Mouse (Mus musculus): Measurements from ENCODE around the gene Nmt2. TPM values are rescaled to one million over a fixed set of nuclear protein-coding genes. Genes with fewer than 3 reads are reported as not detected.

Gene Nmt2
- 32.1 and 36.3 TPM in 2 replicates for polyA plus RNA-seq (2015; fragmentation: Nextera tagmentation; extraction: Ambion mirVana)

GRCm38 (mm10) chr2:3283602-3284472 is at the start of gene Nmt2:
TSS of gene Nmt2 (plus strand) at chr2:3284212.
- Histone ChIP-seq H3K4me1 (peaks cover 25% of the 10 kb centered on the region), H3K36me3 (no peaks in the 10 kb centered on the region), H3K9me3 (no peaks in the 10 kb centered on the region), H3K27me3 (replicated peaks) (no peaks in the 10 kb centered on the region), H3K4me3 (peak within 1 kb of the TSS; percentile 92), H3K9ac (peak within 1 kb of the TSS; percentile 95), H3K4me2 (peak within 1 kb of the TSS; percentile 79), H3K27ac (replicated peaks) (peak within 1 kb of the TSS; percentile 92)
- under 1% methylated on average over 82 of the region's 88 CpGs for WGBS
- peak; percentile 98 for ATAC-seq (ENCODE audit: extremely low read depth, insufficient number of reproducible peaks, low FRiP score, low TSS enrichment)

DNA sequence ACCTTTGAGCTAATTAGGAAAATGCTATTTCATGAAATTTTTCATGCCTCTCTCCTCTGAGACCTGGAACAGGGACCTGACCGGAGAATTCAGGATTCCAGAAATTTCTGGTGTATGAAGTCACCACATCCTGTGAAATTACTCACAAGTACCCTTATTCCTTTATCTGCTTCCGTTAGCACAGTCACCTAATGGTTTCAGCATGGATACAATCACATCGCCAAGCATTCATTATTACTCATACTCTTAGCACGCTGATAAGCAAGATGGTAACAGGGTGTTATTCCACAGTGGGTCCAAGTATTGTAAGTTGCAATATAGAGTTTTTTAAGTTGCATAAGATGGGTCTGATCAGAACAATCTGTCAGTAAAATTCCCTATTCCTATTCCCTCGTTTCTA is 44.8 kb upstream of the Nmt2 start:
- peaks cover 9% of the 10 kb centered on the region for H3K4me1 ChIP-seq
- ATAC-seq (ENCODE audit: extremely low read depth, insufficient number of reproducible peaks, low FRiP score, low TSS enrichment): no peak
- no peak overlapping the region for H3K4me3 ChIP-seq
- H3K9me3 ChIP-seq: no peaks in the 10 kb centered on the region
- no peak overlapping the region for H3K9ac ChIP-seq
- H3K4me2 ChIP-seq: no peak overlapping the region
- no peaks in the 10 kb centered on the region for H3K36me3 ChIP-seq
- 0 out of 2 replicates have a peak overlapping the region, but pooled peaks have one; percentile 32 for H3K27ac ChIP-seq (replicated peaks)
- WGBS: 36% methylated on average over 5 of the region's 5 CpGs
- no peaks in the 10 kb centered on the region for H3K27me3 ChIP-seq (replicated peaks)

DNA sequence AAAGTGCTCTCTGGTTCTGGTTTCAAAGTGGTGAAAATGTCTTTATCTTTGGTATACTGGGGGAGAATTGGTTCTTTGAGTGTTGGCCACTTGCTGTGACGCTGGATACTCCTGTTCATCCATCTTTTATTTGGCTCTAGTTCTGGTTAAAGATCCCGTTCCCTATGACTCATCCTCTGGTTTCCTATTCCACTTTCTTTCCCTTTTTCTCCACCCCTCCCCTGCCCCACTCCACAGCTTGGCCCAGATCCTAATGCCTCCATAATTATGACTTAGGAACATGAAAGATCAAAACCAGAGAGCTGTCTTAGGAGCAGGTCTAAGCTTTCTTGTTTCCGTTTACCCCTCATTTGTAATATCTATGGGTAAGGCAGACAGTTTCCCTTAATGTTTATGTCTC is 39.8 kb upstream of the Nmt2 start:
- Histone ChIP-seq H3K9me3 (no peaks in the 10 kb centered on the region), H3K4me3 (no peak overlapping the region)
- WGBS: 47% methylated on average over 3 of the region's 3 CpGs

GRCm38 (mm10) chr2:3251309-3251708 is 32.7 kb upstream of the Nmt2 start:
- ATAC-seq (ENCODE audit: extremely low read depth, insufficient number of reproducible peaks, low FRiP score, low TSS enrichment): no peak
- WGBS: 67% methylated on average over 2 of the region's 2 CpGs
- Histone ChIP-seq H3K36me3 (no peaks in the 10 kb centered on the region), H3K4me1 (no peaks in the 10 kb centered on the region), H3K27me3 (replicated peaks) (no peaks in the 10 kb centered on the region), H3K4me3 (no peak overlapping the region), H3K27ac (replicated peaks) (no peak overlapping the region), H3K9me3 (no peaks in the 10 kb centered on the region), H3K4me2 (no peak overlapping the region), H3K9ac (no peak overlapping the region)

More for the DNA sequence above, 39.8 kb upstream of the Nmt2 start:
- Histone ChIP-seq H3K9ac (no peak overlapping the region), H3K4me2 (no peak overlapping the region), H3K27ac (replicated peaks) (no peak overlapping the region), H3K27me3 (replicated peaks) (no peaks in the 10 kb centered on the region), H3K36me3 (no peaks in the 10 kb centered on the region), H3K4me1 (peaks cover 6% of the 10 kb centered on the region)
- ATAC-seq (ENCODE audit: extremely low read depth, insufficient number of reproducible peaks, low FRiP score, low TSS enrichment): no peak

GRCm38 (mm10) chr2:3266466-3266865 is 17.5 kb upstream of the Nmt2 start:
- H3K4me1 ChIP-seq: peaks cover 9% of the 10 kb centered on the region; the same call in 1 of the 2 replicates
- H3K36me3 ChIP-seq: no peaks in the 10 kb centered on the region
- no peaks in the 10 kb centered on the region for H3K9me3 ChIP-seq
- no peak overlapping the region for H3K9ac ChIP-seq
- H3K27me3 ChIP-seq (replicated peaks): no peaks in the 10 kb centered on the region
- WGBS: 60% methylated on average over 3 of the region's 3 CpGs
- H3K27ac ChIP-seq (replicated peaks): no peak overlapping the region
- no peak for ATAC-seq (ENCODE audit: extremely low read depth, insufficient number of reproducible peaks, low FRiP score, low TSS enrichment)
- no peak overlapping the region for H3K4me3 ChIP-seq
- no peak overlapping the region for H3K4me2 ChIP-seq

DNA sequence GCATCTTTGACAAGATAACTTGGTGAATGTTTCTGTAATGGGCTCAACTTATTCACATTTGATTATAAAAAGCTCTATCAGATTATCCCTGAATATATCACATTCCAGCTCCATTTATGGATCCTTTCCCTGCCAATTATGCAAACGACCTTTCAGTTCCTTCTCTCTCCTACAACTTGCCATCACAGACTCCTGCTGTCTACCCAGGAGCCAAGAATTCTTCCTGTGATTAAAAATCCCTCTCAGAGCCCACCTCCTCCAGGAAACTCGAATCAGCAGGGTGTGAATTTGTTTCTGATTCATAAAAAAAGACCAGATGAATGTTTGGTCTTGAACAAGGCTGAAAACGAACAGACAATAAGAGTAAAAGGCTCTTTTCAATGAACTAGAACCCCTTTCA is 16.1 kb upstream of the Nmt2 start:
- no peak overlapping the region for H3K4me3 ChIP-seq
- H3K36me3 ChIP-seq: no peaks in the 10 kb centered on the region
- no peak for ATAC-seq (ENCODE audit: extremely low read depth, insufficient number of reproducible peaks, low FRiP score, low TSS enrichment)
- H3K4me2 ChIP-seq: no peak overlapping the region
- no peak overlapping the region for H3K9ac ChIP-seq
- no peaks in the 10 kb centered on the region for H3K9me3 ChIP-seq
- 34% methylated on average over 3 of the region's 3 CpGs for WGBS
- peaks cover 12% of the 10 kb centered on the region; the same call in 1 of the 2 replicates for H3K4me1 ChIP-seq
- no peak overlapping the region for H3K27ac ChIP-seq (replicated peaks)
- no peaks in the 10 kb centered on the region for H3K27me3 ChIP-seq (replicated peaks)

DNA sequence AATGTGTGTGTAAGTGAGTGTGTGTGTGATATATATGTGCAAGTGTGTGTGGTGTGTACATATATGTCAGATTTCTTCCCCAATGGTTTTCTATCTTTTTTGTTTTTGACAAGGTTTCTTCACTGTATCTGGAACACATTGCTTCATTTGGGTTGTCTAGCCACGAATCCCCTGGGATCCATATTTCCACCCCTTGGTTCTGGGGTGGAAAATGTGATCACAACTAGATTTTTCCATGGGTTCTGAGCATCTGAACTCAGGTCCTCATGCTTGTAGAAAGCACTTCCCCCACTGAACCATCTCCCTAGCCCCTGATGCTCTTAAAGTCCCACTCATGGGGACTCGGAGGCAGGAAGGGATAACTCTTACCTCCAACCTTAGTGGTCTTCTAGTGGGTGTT is 10.7 kb upstream of the Nmt2 start:
- H3K4me3 ChIP-seq: no peak overlapping the region
- no peaks in the 10 kb centered on the region for H3K27me3 ChIP-seq (replicated peaks)
- H3K4me2 ChIP-seq: no peak overlapping the region
- WGBS: 73% methylated on average over 2 of the region's 2 CpGs
- no peaks in the 10 kb centered on the region for H3K36me3 ChIP-seq
- ATAC-seq (ENCODE audit: extremely low read depth, insufficient number of reproducible peaks, low FRiP score, low TSS enrichment): no peak
- no peak overlapping the region for H3K27ac ChIP-seq (replicated peaks)
- H3K4me1 ChIP-seq: peaks cover 10% of the 10 kb centered on the region; the same call in 1 of the 2 replicates
- no peak overlapping the region for H3K9ac ChIP-seq
- no peaks in the 10 kb centered on the region for H3K9me3 ChIP-seq

DNA sequence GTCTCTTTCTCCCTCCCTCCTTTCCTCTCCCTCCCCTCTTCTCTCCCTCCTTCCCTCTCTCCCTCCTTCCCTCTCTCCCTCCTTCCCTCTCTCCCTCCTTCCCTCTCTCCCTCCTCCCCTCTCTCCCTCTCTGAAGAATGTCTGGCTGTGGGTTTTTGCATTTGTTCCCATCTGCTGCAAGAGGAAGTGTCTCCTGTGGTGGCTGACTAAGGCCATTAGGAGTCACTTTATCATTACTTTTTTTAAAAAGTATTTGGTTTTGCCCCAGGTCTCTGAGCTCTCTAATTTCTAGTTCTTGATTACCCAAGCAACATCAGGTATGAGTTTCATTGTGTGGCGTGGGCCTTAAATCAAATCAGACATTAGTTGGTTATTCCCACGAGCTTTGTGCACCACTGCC is 7.9 kb upstream of the Nmt2 start:
- WGBS: 74% methylated on average over 2 of the region's 2 CpGs
- Histone ChIP-seq H3K9ac (no peak overlapping the region), H3K4me3 (no peak overlapping the region), H3K27me3 (replicated peaks) (no peaks in the 10 kb centered on the region), H3K4me2 (no peak overlapping the region), H3K4me1 (peaks cover 7% of the 10 kb centered on the region; the same call in 1 of the 2 replicates), H3K36me3 (no peaks in the 10 kb centered on the region), H3K9me3 (no peaks in the 10 kb centered on the region), H3K27ac (replicated peaks) (no peak overlapping the region)
- no peak for ATAC-seq (ENCODE audit: extremely low read depth, insufficient number of reproducible peaks, low FRiP score, low TSS enrichment)

- Histone ChIP-seq H3K36me3 (no peaks in the 10 kb centered on the region), H3K9me3 (no peaks in the 10 kb centered on the region), H3K4me3 (no peak overlapping the region), H3K4me2 (no peak overlapping the region), H3K9ac (no peak overlapping the region), H3K27me3 (replicated peaks) (no peaks in the 10 kb centered on the region), H3K4me1 (peaks cover 2% of the 10 kb centered on the region), H3K27ac (replicated peaks) (no peak overlapping the region)
- 78% methylated on average over 7 of the region's 7 CpGs for whole genome bisulfite sequencing
- no peak for ATAC-seq (ENCODE audit: extremely low read depth, insufficient number of reproducible peaks, low FRiP score, low TSS enrichment)
These were observed 6.5 kb upstream of the Nmt2 start for GRCm38 (mm10) chr2:3277502-3277901.

GRCm38 (mm10) chr2:3281311-3281710 is 2.7 kb upstream of the Nmt2 start:
- H3K4me1 ChIP-seq: peaks cover 23% of the 10 kb centered on the region
- H3K4me3 ChIP-seq: no peak overlapping the region
- no peak for ATAC-seq (ENCODE audit: extremely low read depth, insufficient number of reproducible peaks, low FRiP score, low TSS enrichment)
- no peak overlapping the region for H3K4me2 ChIP-seq
- 70% methylated on average over 4 of the region's 4 CpGs for WGBS
- no peak overlapping the region for H3K9ac ChIP-seq
- no peak overlapping the region for H3K27ac ChIP-seq (replicated peaks)
- no peaks in the 10 kb centered on the region for H3K36me3 ChIP-seq
- H3K27me3 ChIP-seq (replicated peaks): no peaks in the 10 kb centered on the region
- no peaks in the 10 kb centered on the region for H3K9me3 ChIP-seq

- no peak for ATAC-seq (ENCODE audit: extremely low read depth, insufficient number of reproducible peaks, low FRiP score, low TSS enrichment)
- peaks cover 25% of the 10 kb centered on the region for H3K4me1 ChIP-seq
- H3K4me3 ChIP-seq: peak overlapping the region; percentile 92
These were observed 978 bp upstream of the Nmt2 start for GRCm38 (mm10) chr2:3282866-3283601.

More at GRCm38 (mm10) chr2:3282866-3283601, 978 bp upstream of the Nmt2 start:
- H3K36me3 ChIP-seq: no peaks in the 10 kb centered on the region
- peak overlapping the region; percentile 76 for H3K4me2 ChIP-seq
- no peaks in the 10 kb centered on the region for H3K27me3 ChIP-seq (replicated peaks)
- peak overlapping the region; percentile 92 for H3K27ac ChIP-seq (replicated peaks)
- no peaks in the 10 kb centered on the region for H3K9me3 ChIP-seq
- WGBS: 9% methylated on average over 12 of the region's 12 CpGs
- peak overlapping the region; percentile 81 for H3K9ac ChIP-seq

All from heart, embryonic 13.5 days (tissue).